24 mouse cellular contexts compared by ENCODE assay signal in the genomic region with DNA sequence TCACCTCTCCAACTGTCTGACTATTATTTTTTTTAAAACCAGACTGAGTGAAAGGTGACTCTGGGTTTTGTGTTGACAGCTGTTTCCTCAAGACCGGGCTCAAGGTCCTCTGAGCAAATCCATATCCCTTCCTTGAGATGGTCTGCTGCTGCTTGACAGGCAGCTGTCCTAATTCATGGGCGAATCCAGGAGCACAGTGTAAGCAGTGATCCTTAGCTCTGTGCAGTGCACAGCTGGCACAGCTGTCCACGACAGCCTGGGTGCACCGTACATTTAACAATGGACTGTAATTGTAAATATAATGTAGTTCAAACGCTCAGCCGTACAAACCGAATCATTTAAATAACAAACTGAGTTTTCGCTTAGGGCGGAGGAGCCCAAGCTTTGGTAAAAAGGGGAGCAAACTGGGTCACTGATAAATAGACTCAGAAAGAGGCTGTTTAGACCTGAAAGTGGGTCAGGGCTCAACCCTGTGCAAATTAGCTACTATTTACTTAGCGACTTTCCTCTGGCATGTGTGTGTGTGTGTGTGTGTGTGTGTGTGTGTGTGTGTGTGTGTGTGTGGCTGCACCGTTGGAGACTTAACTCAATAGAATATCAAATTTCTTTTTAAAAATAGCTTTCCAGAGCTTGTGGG. TPM values are rescaled to one million over a fixed set of nuclear protein-coding genes. Genes with fewer than 3 reads are reported as not detected.
DNase-seq lines count a peak whose midpoint lies in the region; ATAC-seq and TF ChIP-seq lines count a peak whose summit lies in the region.
"Had no signal": no experiment of that assay in that cellular context is flagged by ENCODE, and none has a peak within 500 bp of the region (broad histone marks: within the 10 kb centered on the region; RNA-seq: fewer than 3 reads in every experiment).

No protein-coding gene starts in this region.

- 45% methylated on average over 11 of the region's 11 CpGs for WGBS in forebrain, embryonic 14.5 days
- WGBS in forebrain, embryonic 11.5 days, result 53% methylated on average over 11 of the region's 11 CpGs
- WGBS in midbrain, embryonic 14.5 days, result 49% methylated on average over 11 of the region's 11 CpGs
- WGBS in midbrain, embryonic 10.5 days, result 60% methylated on average over 11 of the region's 11 CpGs

- ATAC-seq in forebrain, embryonic 14.5 days, result 0 out of 2 replicates have a peak, but pooled peaks have one; percentile 30
- ATAC-seq in forebrain, embryonic 11.5 days (replicated peaks; ENCODE audit: low FRiP score), result no peak
- no peak for ATAC-seq in midbrain, embryonic 14.5 days (ENCODE audit: low FRiP score, low TSS enrichment)
- ATAC-seq: CD4-positive, CD25-positive, alpha-beta regulatory T cell, adult 4 months; hindbrain, postnatal 0 days; Patski had no signal

- no peak overlapping the region for H3K9ac ChIP-seq in forebrain, embryonic 14.5 days (ENCODE audit: low read length)
- no peak overlapping the region for H3K9ac ChIP-seq in forebrain, embryonic 11.5 days (ENCODE audit: low read length)
- H3K9ac ChIP-seq in midbrain, embryonic 14.5 days (replicated peaks; ENCODE audit: low read length), result no peak overlapping the region
- H3K9ac ChIP-seq: embryonic facial prominence, embryonic 15.5 days; forebrain, embryonic 12.5 days; midbrain, embryonic 12.5 days; stomach, embryonic 15.5 days had no signal

- H3K4me1 ChIP-seq in forebrain, embryonic 14.5 days (ENCODE audit: control insufficient read depth, insufficient read depth, low read length), result peaks cover 5% of the 10 kb centered on the region; the same call in 1 of the 2 replicates
- H3K4me1 ChIP-seq in forebrain, embryonic 11.5 days (replicated peaks; ENCODE audit: control insufficient read depth, insufficient read depth, low read length), result peaks cover 3% of the 10 kb centered on the region; the same call in 1 of the 2 replicates
- H3K4me1 ChIP-seq in midbrain, embryonic 14.5 days (ENCODE audit: control insufficient read depth, insufficient read depth, low read length), result peaks cover 23% of the 10 kb centered on the region
- peaks cover 27% of the 10 kb centered on the region for H3K4me1 ChIP-seq in midbrain, embryonic 10.5 days
- H3K4me1 ChIP-seq: embryonic facial prominence, embryonic 15.5 days; heart, embryonic 10.5 days; stomach, embryonic 15.5 days had no signal

- DNase-seq in forebrain, embryonic 14.5 days (ENCODE audit: low spot score), result no peak
- no peak for DNase-seq in forebrain, embryonic 11.5 days (ENCODE audit: low spot score)
- no peak for DNase-seq in layer of hippocampus, adult 2 months (ENCODE audit: low spot score in 2 of 2)
- no peak for DNase-seq in layer of hippocampus, postnatal 14 days (ENCODE audit: low spot score in 2 of 2)
- no peak for DNase-seq in midbrain, embryonic 14.5 days
- no peak for DNase-seq in midbrain, embryonic 10.5 days (ENCODE audit: low spot score)
- DNase-seq in retina, postnatal 1 day, result peak; percentile 67
- no peak for DNase-seq in left cerebral cortex, adult 11 months (ENCODE audit: low spot score)
- DNase-seq: adrenal gland, postnatal 10 days; cerebellum, postnatal 14 days; kidney, adult 11 months; lung, adult 2 months; thymus, adult 2 months had no signal

- H3K4me2 ChIP-seq in forebrain, embryonic 14.5 days (ENCODE audit: low read length), result no peak overlapping the region
- H3K4me2 ChIP-seq in forebrain, embryonic 11.5 days (ENCODE audit: low read depth, low read length, severe bottlenecking), result no peak overlapping the region
- H3K4me2 ChIP-seq in midbrain, embryonic 14.5 days (ENCODE audit: low read length), result no peak overlapping the region
- H3K4me2 ChIP-seq: embryonic facial prominence, embryonic 15.5 days; forebrain, embryonic 12.5 days; midbrain, embryonic 12.5 days; stomach, embryonic 15.5 days had no signal

- no peaks in the 10 kb centered on the region for H3K9me3 ChIP-seq in forebrain, embryonic 14.5 days (replicated peaks; ENCODE audit: control insufficient read depth, low read length)
- H3K9me3 ChIP-seq in forebrain, embryonic 11.5 days (ENCODE audit: control insufficient read depth, low read length), result no peaks in the 10 kb centered on the region
- no peaks in the 10 kb centered on the region for H3K9me3 ChIP-seq in midbrain, embryonic 14.5 days (ENCODE audit: control insufficient read depth, low read length)
- no peaks in the 10 kb centered on the region for H3K9me3 ChIP-seq in midbrain, embryonic 10.5 days (replicated peaks)
- H3K9me3 ChIP-seq: embryonic facial prominence, embryonic 15.5 days; forebrain, embryonic 12.5 days; heart, embryonic 10.5 days; hindbrain, embryonic 10.5 days; midbrain, embryonic 12.5 days; stomach, embryonic 15.5 days had no signal

- H3K36me3 ChIP-seq in forebrain, embryonic 14.5 days (ENCODE audit: control insufficient read depth, insufficient read depth, low read length), result no peaks in the 10 kb centered on the region
- no peaks in the 10 kb centered on the region for H3K36me3 ChIP-seq in forebrain, embryonic 11.5 days (ENCODE audit: control insufficient read depth, insufficient read depth, low read length)
- H3K36me3 ChIP-seq in midbrain, embryonic 14.5 days (ENCODE audit: control insufficient read depth, insufficient read depth, low read length), result no peaks in the 10 kb centered on the region
- H3K36me3 ChIP-seq in midbrain, embryonic 10.5 days, result no peaks in the 10 kb centered on the region
- H3K36me3 ChIP-seq: embryonic facial prominence, embryonic 15.5 days; forebrain, embryonic 12.5 days; heart, embryonic 10.5 days; hindbrain, embryonic 10.5 days; midbrain, embryonic 12.5 days; stomach, embryonic 15.5 days had no signal

- no peaks in the 10 kb centered on the region for H3K27me3 ChIP-seq in forebrain, embryonic 14.5 days (replicated peaks; ENCODE audit: control insufficient read depth, insufficient read depth, low read length)
- H3K27me3 ChIP-seq in forebrain, embryonic 11.5 days (ENCODE audit: control insufficient read depth, insufficient read depth, low read length), result no peaks in the 10 kb centered on the region
- 0 out of 2 replicates have a peak, but pooled peaks cover 3% of the 10 kb centered on the region for H3K27me3 ChIP-seq in midbrain, embryonic 14.5 days (ENCODE audit: control insufficient read depth, insufficient read depth, low read length)
- peaks cover 50% of the 10 kb centered on the region for H3K27me3 ChIP-seq in midbrain, embryonic 10.5 days (ENCODE audit: low read depth, poor library complexity, severe bottlenecking)

- no peak overlapping the region for H3K27ac ChIP-seq in forebrain, embryonic 14.5 days (ENCODE audit: low read depth, low read length)
- no peak overlapping the region for H3K27ac ChIP-seq in forebrain, embryonic 11.5 days (ENCODE audit: low read depth, low read length)
- H3K27ac ChIP-seq in layer of hippocampus, adult 2 months, result peak overlapping the region; percentile 89
- H3K27ac ChIP-seq in midbrain, embryonic 14.5 days (replicated peaks; ENCODE audit: low read depth, low read length), result peak overlapping the region; percentile 37; the same call in 1 of the 2 replicates
- no peak overlapping the region for H3K27ac ChIP-seq in midbrain, embryonic 10.5 days (replicated peaks)
- H3K27ac ChIP-seq: embryonic facial prominence, embryonic 15.5 days; forebrain, embryonic 12.5 days; heart, embryonic 10.5 days; hindbrain, postnatal 0 days; midbrain, embryonic 12.5 days; stomach, embryonic 15.5 days had no signal

- TF ChIP-seq CTCF in layer of hippocampus, adult 2 months (conservative IDR thresholded peaks at IDR 0.05), result no peak

- no peak overlapping the region for H3K4me3 ChIP-seq in forebrain, embryonic 14.5 days (ENCODE audit: low read depth, low read length)
- no peak overlapping the region for H3K4me3 ChIP-seq in forebrain, embryonic 11.5 days (ENCODE audit: low read depth, low read length)
- no peak overlapping the region for H3K4me3 ChIP-seq in layer of hippocampus, adult 2 months
- H3K4me3 ChIP-seq in midbrain, embryonic 14.5 days (replicated peaks; ENCODE audit: low read depth, low read length), result no peak overlapping the region
- no peak overlapping the region for H3K4me3 ChIP-seq in midbrain, embryonic 10.5 days
- H3K4me3 ChIP-seq: embryonic facial prominence, embryonic 15.5 days; forebrain, embryonic 12.5 days; heart, embryonic 10.5 days; hindbrain, embryonic 10.5 days; midbrain, embryonic 12.5 days; stomach, embryonic 15.5 days had no signal

RNA-seq across cellular contexts. Expression of gene Fbxo2, which starts 55.0 kb away (rescaled TPM):
- polyA plus RNA-seq in forebrain, embryonic 14.5 days (2014; fragmentation: Nextera tagmentation; extraction: Ambion mirVana), result 2.2 and 3.2 TPM in 2 replicates
- 0.87 and 0.91 TPM in 2 replicates for polyA plus RNA-seq in forebrain, embryonic 11.5 days (2014; fragmentation: Nextera tagmentation; extraction: Ambion mirVana)
- 100 to 1,000 TPM in 1 of 2 experiments, 10 to 100 TPM in 1; 99.8 to 106 TPM for total RNA-seq in layer of hippocampus, adult 2 months (2021)
- 10 to 100 TPM; 65.2 to 72.1 TPM for total RNA-seq in layer of hippocampus, postnatal 14 days (2021)
- 3.2 and 4.0 TPM in 2 replicates for polyA plus RNA-seq in midbrain, embryonic 14.5 days (2014; fragmentation: Nextera tagmentation; extraction: Ambion mirVana)
- polyA plus RNA-seq in midbrain, embryonic 10.5 days (2016; fragmentation: Nextera tagmentation; extraction: Ambion mirVana), result 1.1 and 1.3 TPM in 2 replicates
- total RNA-seq: gastrocnemius, postnatal 4 days; neutrophil, adult 5-6 weeks had no signal
- polyA plus RNA-seq: CD4-positive, CD25-positive, alpha-beta regulatory T cell, adult 4 months had no signal

RNA-seq across cellular contexts. Expression of gene Fbxo44, which starts 55.1 kb away (rescaled TPM):
- 70.6 and 76.3 TPM in 2 replicates for polyA plus RNA-seq in forebrain, embryonic 14.5 days (2014; fragmentation: Nextera tagmentation; extraction: Ambion mirVana)
- polyA plus RNA-seq in forebrain, embryonic 11.5 days (2014; fragmentation: Nextera tagmentation; extraction: Ambion mirVana), result 44.9 and 45.0 TPM in 2 replicates
- total RNA-seq in layer of hippocampus, adult 2 months (2021), result 100 to 1,000 TPM; 136 to 141 TPM
- 100 to 1,000 TPM in 1 of 2 experiments, 10 to 100 TPM in 1; 98.6 to 111 TPM for total RNA-seq in layer of hippocampus, postnatal 14 days (2021)
- polyA plus RNA-seq in midbrain, embryonic 14.5 days (2014; fragmentation: Nextera tagmentation; extraction: Ambion mirVana), result 102 and 106 TPM in 2 replicates
- 39.6 and 58.5 TPM in 2 replicates for polyA plus RNA-seq in midbrain, embryonic 10.5 days (2016; fragmentation: Nextera tagmentation; extraction: Ambion mirVana)

Comparison
In these comparisons a context has a peak if more than half of its experiments do, and no peak if none do; other contexts are left out.
1. H3K27ac ChIP-seq: peak in layer of hippocampus, adult 2 months (single experiment) and midbrain, embryonic 14.5 days (single experiment); none in forebrain, embryonic 14.5 days (single experiment), forebrain, embryonic 11.5 days (single experiment) and midbrain, embryonic 10.5 days (single experiment).